Mouse (Mus musculus) brain, embryonic 14.5 days (tissue): Measurements from ENCODE around the gene Zbtb22. TPM values are rescaled to one million over a fixed set of nuclear protein-coding genes. Genes with fewer than 3 reads are reported as not detected.

Experiments used
- DNase-seq: peaks from one replicate; pipeline ENCODE4 v3.0.0-alpha.2; 2011; ENCODE audit warnings: low read depth
- CTCF ChIP-seq: fragments of 200-500 bp; IDR thresholded peaks from 2 replicates; pipeline ENCODE4 v1.5.1; 2012; ENCODE audit warnings: inconsistent platforms, mild to moderate bottlenecking, moderate library complexity, borderline replicate concordance; ENCODE audit not compliant: insufficient read depth, insufficient read length; ENCODE audit errors: extremely low read depth
- POLR2A ChIP-seq: fragments of 200-500 bp; IDR thresholded peaks from 2 replicates; pipeline ENCODE4 v1.6.1; 2012; ENCODE audit warnings: mild to moderate bottlenecking, inconsistent platforms, borderline replicate concordance; ENCODE audit not compliant: poor library complexity, insufficient read depth, insufficient read length, severe bottlenecking; ENCODE audit errors: extremely low read depth
- polyA plus RNA-seq: library from polyadenylated mRNA; depleted of rRNA; stranded (reverse); fragments of >200 nt; gene quantifications from 2 replicates; pipeline ENCODE4 v1.2.3, GENCODE M21; 2012; rRNA removed

Gene Zbtb22
- polyA plus RNA-seq, 1 experiment, result 35.8 TPM

- DNase-seq, result no peak
- TF ChIP-seq CTCF, result no peak
- TF ChIP-seq POLR2A, result no peak
Measured at GRCm38 (mm10) chr17:33954646-33955554, 39.2 kb downstream of the Zbtb22 start.

GRCm38 (mm10) chr17:33955555-33956214 lies 40.0 kb downstream of the Zbtb22 start, which contains the start of the genes Vps52 and Rps18:
Gene Vps52, plus strand, starts transcription at chr17:33955812.
Gene Rps18, minus strand, starts transcription at chr17:33956001.
- DNase-seq, result peak; percentile 99
- 0 out of 2 replicates have a peak, but pooled peaks have one; percentile 25 for TF ChIP-seq CTCF
- peak; percentile 83; the same call in 1 of the 2 replicates for TF ChIP-seq POLR2A

- no peak for TF ChIP-seq CTCF
- no peak for TF ChIP-seq POLR2A
- DNase-seq, result no peak
Measured at GRCm38 (mm10) chr17:33956336-33956735, 40.6 kb downstream of the Zbtb22 start.

DNA sequence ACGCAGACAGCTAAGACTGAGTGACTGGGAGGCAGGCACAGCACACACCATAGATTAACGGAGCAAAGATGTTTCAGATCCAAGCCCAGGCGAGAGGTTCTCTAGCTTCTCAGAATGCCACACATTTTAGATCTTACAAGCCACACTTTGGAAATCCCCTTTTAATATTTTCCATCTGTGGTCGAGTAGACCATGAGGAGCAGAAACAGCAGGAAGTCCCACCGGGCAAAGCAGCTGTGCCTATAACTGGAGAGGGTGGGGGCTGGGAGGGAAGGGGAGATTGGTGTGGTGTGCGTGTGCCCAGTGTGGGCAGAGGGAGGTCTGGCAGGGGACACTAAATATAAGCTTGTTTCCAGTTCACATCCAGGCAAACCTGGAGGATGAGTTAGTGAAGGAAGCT lies 41.8 kb downstream of the Zbtb22 start:
- no peak for DNase-seq
- no peak for TF ChIP-seq CTCF
- no peak for TF ChIP-seq POLR2A

DNA sequence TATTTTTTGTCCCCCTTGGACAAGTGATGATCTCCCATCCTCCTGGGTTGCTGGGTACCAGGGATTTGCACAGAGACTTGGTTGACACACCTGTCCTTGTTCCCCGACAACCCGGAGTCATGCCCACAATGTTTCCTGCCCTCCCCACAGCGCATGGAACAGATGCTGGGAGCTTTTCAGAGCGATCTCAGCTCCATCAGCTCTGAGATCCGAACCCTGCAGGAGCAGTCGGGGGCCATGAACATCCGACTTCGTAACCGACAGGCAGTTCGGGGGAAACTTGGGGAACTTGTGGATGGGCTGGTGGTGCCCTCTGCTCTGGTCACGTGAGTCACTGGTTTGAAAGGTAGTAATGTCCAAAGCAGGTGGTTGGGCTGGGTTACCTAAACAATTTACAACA lies 42.7 kb downstream of the Zbtb22 start:
- DNase-seq, result no peak
- TF ChIP-seq CTCF (no peak), POLR2A (no peak)

DNA sequence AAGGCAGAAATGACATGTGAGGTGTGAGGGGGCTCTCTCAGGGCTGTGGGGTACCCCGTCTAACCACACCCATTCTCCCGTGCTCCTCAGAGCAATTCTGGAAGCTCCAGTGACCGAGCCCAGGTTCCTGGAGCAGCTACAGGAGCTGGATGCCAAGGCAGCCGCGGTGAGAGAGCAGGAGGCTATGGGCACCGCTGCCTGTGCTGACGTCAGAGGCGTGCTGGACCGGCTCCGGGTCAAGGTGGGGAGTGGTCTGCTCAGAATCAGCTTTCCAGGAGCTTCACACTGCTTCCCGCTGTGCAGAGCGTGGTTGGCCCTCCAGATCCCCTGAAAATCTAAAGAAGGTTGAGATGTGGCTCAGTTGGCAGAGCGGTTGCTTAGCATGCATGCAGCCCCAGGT lies 43.4 kb downstream of the Zbtb22 start:
- TF ChIP-seq CTCF (no peak), POLR2A (no peak)
- DNase-seq, result no peak

DNA sequence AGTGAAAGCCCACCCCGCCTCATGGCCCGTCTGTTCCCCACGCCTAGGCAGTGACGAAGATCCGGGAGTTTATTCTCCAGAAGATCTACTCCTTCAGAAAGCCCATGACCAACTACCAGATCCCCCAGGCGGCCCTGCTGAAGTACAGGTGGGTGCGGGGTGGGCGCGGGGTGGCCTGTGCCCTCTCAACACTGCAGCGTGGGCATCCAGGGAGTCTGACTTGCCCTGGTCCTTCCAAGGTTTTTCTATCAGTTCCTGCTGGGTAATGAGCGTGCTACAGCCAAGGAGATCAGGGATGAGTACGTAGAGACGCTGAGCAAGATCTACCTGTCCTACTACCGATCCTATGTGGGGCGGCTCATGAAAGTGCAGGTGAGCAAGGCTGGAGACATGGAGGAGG lies 44.2 kb downstream of the Zbtb22 start:
- no peak for DNase-seq
- TF ChIP-seq POLR2A, result no peak
- TF ChIP-seq CTCF, result no peak

DNA sequence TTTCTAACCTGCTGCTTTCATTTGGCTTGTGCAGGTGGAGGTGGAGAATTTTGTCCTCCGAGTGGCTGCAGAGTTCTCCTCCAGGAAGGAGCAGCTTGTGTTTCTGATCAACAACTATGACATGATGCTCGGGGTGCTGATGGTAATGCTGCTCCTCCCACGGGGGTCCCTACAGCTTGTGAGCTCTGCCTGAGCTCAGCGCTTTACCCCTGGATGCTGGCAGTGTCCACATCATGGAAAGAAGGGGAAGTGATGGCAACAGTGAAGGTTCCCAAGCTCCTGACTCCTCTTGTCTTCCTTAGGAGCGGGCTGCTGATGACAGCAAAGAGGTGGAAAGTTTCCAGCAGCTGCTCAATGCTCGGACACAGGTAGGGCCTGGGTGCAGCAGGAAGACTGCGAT lies 47.2 kb downstream of the Zbtb22 start:
- TF ChIP-seq POLR2A (no peak), CTCF (no peak)
- DNase-seq, result no peak

DNA sequence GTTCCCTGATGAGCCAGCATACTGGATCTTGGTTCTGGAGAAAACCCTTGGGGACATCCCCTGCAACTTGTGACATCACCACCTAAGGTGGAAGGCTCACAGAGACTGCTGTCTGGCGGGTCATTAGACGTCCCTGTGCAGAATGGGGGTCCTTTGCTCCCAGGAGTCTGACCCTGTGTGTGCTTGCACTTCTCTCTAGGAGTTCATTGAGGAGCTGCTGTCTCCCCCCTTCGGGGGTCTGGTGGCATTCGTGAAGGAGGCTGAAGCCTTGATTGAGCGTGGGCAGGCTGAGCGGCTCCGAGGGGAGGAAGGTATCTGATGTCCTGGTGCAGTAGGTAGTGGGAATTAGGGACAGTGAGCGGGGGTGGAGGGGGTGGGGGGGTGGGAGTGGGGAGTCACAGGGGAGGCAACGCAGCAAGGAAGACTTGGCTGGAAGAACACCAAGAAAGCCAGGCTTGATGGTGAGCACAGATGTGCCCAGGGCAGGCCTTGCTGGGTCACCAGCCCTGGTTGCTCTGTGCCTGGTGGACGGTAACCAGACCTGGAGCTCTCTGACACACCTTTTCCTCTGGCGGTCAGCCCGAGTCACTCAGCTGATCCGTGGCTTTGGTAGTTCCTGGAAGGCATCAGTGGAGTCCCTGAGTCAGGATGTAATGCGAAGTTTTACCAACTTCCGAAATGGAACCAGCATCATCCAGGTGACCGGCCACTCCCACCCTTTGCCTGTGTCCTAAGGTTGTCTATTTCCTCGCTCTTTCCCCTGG lies 49.6 kb downstream of the Zbtb22 start:
- no peak for DNase-seq
- TF ChIP-seq POLR2A (no peak), CTCF (no peak)

- DNase-seq, result no peak
- TF ChIP-seq CTCF (no peak), POLR2A (no peak)
Measured at GRCm38 (mm10) chr17:33965846-33966550, 50.3 kb downstream of the Zbtb22 start.

GRCm38 (mm10) chr17:33968489-33968888 lies 52.8 kb downstream of the Zbtb22 start:
- TF ChIP-seq CTCF (peak; percentile 92), POLR2A (no peak)
- peak; percentile 89 for DNase-seq

Other genes starting within 250 kb of the Zbtb22 start
- gene Hnrnpm, start 229.0 kb upstream of the Zbtb22 start, polyA plus RNA-seq, result 206 and 243 TPM in 2 replicates
- gene March2, start 197.2 kb upstream of the Zbtb22 start, polyA plus RNA-seq, result 59.3 and 65.7 TPM in 2 replicates
- 633 and 642 TPM in 2 replicates for gene Rab11b, start 155.4 kb upstream of the Zbtb22 start, polyA plus RNA-seq
- 9.8 and 10.6 TPM in 2 replicates for gene Angptl4, start 134.1 kb upstream of the Zbtb22 start, polyA plus RNA-seq
- gene Kank3, start 105.4 kb upstream of the Zbtb22 start, polyA plus RNA-seq, result 50.7 and 61.9 TPM in 2 replicates
- gene Rps28, start 91.3 kb upstream of the Zbtb22 start, polyA plus RNA-seq, result 1,048 and 1,174 TPM in 2 replicates
- gene Ndufa7, start 91.3 kb upstream of the Zbtb22 start, polyA plus RNA-seq, result 327 and 425 TPM in 2 replicates
- gene Cd320, start 72.8 kb upstream of the Zbtb22 start, polyA plus RNA-seq, result 41.6 and 49.6 TPM in 2 replicates
- not detected in 2 replicates for gene Gm7029, start 42.1 kb upstream of the Zbtb22 start, polyA plus RNA-seq
- 18.5 and 32.3 TPM in 2 replicates for gene Kifc1, start 25.2 kb upstream of the Zbtb22 start, polyA plus RNA-seq
- gene Platr17, start 10.8 kb upstream of the Zbtb22 start, polyA plus RNA-seq, result 0.30 and 0.38 TPM in 2 replicates
- gene Daxx, start 6.5 kb upstream of the Zbtb22 start, polyA plus RNA-seq, result 43.8 and 52.6 TPM in 2 replicates
- gene Tapbp, start within 50 bp of the Zbtb22 start, polyA plus RNA-seq, result 17.4 and 22.8 TPM in 2 replicates
- gene Rgl2, start 13.6 kb downstream of the Zbtb22 start, polyA plus RNA-seq, result 184 and 285 TPM in 2 replicates
- gene Pfdn6, start 24.4 kb downstream of the Zbtb22 start, polyA plus RNA-seq, result 85.7 and 97.5 TPM in 2 replicates
- 22.8 and 29.3 TPM in 2 replicates for gene Wdr46, start 24.8 kb downstream of the Zbtb22 start, polyA plus RNA-seq
- 9.9 and 11.1 TPM in 2 replicates for gene B3galt4, start 35.6 kb downstream of the Zbtb22 start, polyA plus RNA-seq
- gene Vps52, start 39.9 kb downstream of the Zbtb22 start, polyA plus RNA-seq, result 71.7 and 72.8 TPM in 2 replicates
- 744 and 771 TPM in 2 replicates for gene Rps18, start 40.1 kb downstream of the Zbtb22 start, polyA plus RNA-seq
- 20.4 and 20.5 TPM in 2 replicates for gene H2-K1, start 84.4 kb downstream of the Zbtb22 start, polyA plus RNA-seq
- gene Ring1, start 108.8 kb downstream of the Zbtb22 start, polyA plus RNA-seq, result 58.8 and 68.8 TPM in 2 replicates
- gene H2-Ke6, start 112.2 kb downstream of the Zbtb22 start, polyA plus RNA-seq, result 88.8 and 156 TPM in 2 replicates
- gene Slc39a7, start 115.8 kb downstream of the Zbtb22 start, polyA plus RNA-seq, result 133 and 138 TPM in 2 replicates
- 83.9 and 97.4 TPM in 2 replicates for gene Rxrb, start 115.9 kb downstream of the Zbtb22 start, polyA plus RNA-seq
- gene Col11a2, start 123.5 kb downstream of the Zbtb22 start, polyA plus RNA-seq, result 11.5 and 11.8 TPM in 2 replicates
- gene H2-Oa, start 176.4 kb downstream of the Zbtb22 start, polyA plus RNA-seq, result 0.07 and 0.20 TPM in 2 replicates
- 12.0 and 16.4 TPM in 2 replicates for gene H2-DMa, start 203.6 kb downstream of the Zbtb22 start, polyA plus RNA-seq
- gene Brd2, start 206.7 kb downstream of the Zbtb22 start, polyA plus RNA-seq, result 186 and 256 TPM in 2 replicates
- 0.18 and 0.40 TPM in 2 replicates for gene H2-DMb2, start 227.4 kb downstream of the Zbtb22 start, polyA plus RNA-seq
- gene H2-DMb1, start 237.2 kb downstream of the Zbtb22 start, polyA plus RNA-seq, result 0.82 and 1.1 TPM in 2 replicates